Mouse (Mus musculus): ENCODE results near the gene Flii. TPM values are rescaled to one million over a fixed set of nuclear protein-coding genes. Genes with fewer than 3 reads are reported as not detected.

The Flii gene
- polyA plus RNA-seq, 1 experiment from 2014 or later, result 72.5 TPM

GRCm38 (mm10) chr11:60712040-60712439 lies 15.0 kb downstream of the Flii start:
- ATAC-seq, result no peak
- peaks cover 100% of the 10 kb centered on the region for H3K36me3 ChIP-seq
- no peaks in the 10 kb centered on the region for H3K27me3 ChIP-seq
- no peak overlapping the region for H3K27ac ChIP-seq
- WGBS, result 97% methylated on average over 18 of the region's 18 CpGs
- no peaks in the 10 kb centered on the region for H3K4me1 ChIP-seq (replicated peaks)
- no peaks in the 10 kb centered on the region for H3K9me3 ChIP-seq
- no peak overlapping the region for H3K4me3 ChIP-seq (replicated peaks)
- H3K9ac ChIP-seq (replicated peaks), result no peak overlapping the region
- no peak overlapping the region for H3K4me2 ChIP-seq (replicated peaks)

DNA sequence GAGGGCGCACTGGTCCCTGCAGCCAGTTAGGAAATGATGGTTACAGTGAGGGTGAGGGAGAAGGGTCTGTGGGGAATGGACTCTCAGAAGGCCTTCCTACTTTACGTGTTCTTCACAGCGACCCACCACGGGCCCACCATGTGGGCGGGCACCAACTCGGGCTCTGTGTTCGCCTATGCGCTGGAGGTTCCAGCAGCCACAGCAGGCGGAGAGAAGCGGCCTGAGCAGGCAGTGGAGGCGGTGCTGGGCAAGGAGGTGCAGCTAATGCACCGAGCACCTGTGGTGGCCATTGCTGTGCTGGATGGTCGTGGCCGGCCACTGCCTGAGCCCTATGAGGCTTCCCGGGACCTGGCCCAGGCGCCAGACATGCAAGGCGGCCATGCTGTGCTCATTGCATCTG lies 15.8 kb downstream of the Flii start:
- Histone ChIP-seq H3K4me1 (replicated peaks) (no peaks in the 10 kb centered on the region), H3K27me3 (no peaks in the 10 kb centered on the region), H3K4me2 (replicated peaks) (no peak overlapping the region), H3K4me3 (replicated peaks) (no peak overlapping the region), H3K36me3 (peaks cover 100% of the 10 kb centered on the region), H3K9me3 (no peaks in the 10 kb centered on the region), H3K9ac (replicated peaks) (no peak overlapping the region), H3K27ac (no peak overlapping the region)
- no peak for ATAC-seq
- WGBS, result 94% methylated on average over 17 of the region's 17 CpGs

GRCm38 (mm10) chr11:60709481-60710465 lies 17.3 kb downstream of the Flii start:
- H3K4me2 ChIP-seq (replicated peaks), result no peak overlapping the region
- ATAC-seq, result no peak
- no peak overlapping the region for H3K4me3 ChIP-seq (replicated peaks)
- no peaks in the 10 kb centered on the region for H3K9me3 ChIP-seq
- H3K9ac ChIP-seq (replicated peaks), result no peak overlapping the region
- WGBS, result 93% methylated on average over 45 of the region's 45 CpGs
- H3K27me3 ChIP-seq, result no peaks in the 10 kb centered on the region
- no peaks in the 10 kb centered on the region for H3K4me1 ChIP-seq (replicated peaks)
- no peak overlapping the region for H3K27ac ChIP-seq
- peaks cover 100% of the 10 kb centered on the region for H3K36me3 ChIP-seq

DNA sequence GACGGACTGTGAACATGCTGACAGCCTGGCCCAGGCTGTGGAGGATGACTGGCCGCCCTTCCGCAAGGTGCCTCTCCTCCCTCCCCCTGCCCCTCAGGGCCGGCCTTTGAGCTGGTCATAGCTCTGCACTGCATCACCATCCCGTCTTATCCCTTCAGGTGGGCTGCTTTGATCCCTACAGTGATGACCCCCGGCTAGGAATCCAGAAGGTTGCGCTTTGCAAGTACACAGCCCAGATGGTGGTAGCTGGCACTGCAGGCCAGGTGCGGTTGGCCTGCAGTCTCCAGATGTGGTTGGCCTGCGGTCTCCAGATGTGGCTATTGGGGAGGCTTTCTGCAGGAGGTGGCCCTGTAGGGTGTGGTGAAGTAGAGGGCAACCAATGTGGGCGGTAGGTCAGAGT lies 18.4 kb downstream of the Flii start:
- no peak for ATAC-seq
- 89% methylated on average over 10 of the region's 10 CpGs for WGBS
- Histone ChIP-seq H3K9me3 (no peaks in the 10 kb centered on the region), H3K27me3 (no peaks in the 10 kb centered on the region), H3K4me2 (replicated peaks) (no peak overlapping the region), H3K9ac (replicated peaks) (no peak overlapping the region), H3K27ac (no peak overlapping the region), H3K36me3 (peaks cover 100% of the 10 kb centered on the region), H3K4me1 (replicated peaks) (peaks cover 3% of the 10 kb centered on the region), H3K4me3 (replicated peaks) (no peak overlapping the region)

DNA sequence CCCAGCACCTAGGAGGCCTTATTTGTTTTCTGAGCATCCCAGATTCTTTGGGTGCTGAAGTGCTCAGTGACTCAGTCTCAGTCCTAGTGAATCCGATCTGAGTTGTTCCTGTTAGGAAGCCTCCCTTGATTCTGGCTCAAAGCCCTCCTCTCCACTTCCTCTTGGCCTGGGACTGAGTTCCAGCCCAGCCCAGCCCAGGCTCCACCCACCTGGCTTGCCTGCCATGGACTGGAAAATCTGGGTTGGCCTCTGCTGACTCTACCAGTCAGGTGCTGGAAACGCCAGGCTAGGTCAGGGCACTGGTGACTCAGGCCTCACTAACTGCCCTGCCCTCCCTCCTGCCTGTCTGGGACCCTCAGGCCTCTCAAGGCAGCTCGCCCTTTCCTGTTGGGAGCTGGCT lies 19.4 kb downstream of the Flii start:
- no peaks in the 10 kb centered on the region for H3K27me3 ChIP-seq
- H3K27ac ChIP-seq, result no peak overlapping the region
- peaks cover 13% of the 10 kb centered on the region for H3K4me1 ChIP-seq (replicated peaks)
- no peak overlapping the region for H3K4me3 ChIP-seq (replicated peaks)
- no peaks in the 10 kb centered on the region for H3K9me3 ChIP-seq
- peaks cover 94% of the 10 kb centered on the region for H3K36me3 ChIP-seq
- no peak overlapping the region for H3K4me2 ChIP-seq (replicated peaks)
- no peak for ATAC-seq
- 85% methylated on average over 3 of the region's 3 CpGs for WGBS
- no peak overlapping the region for H3K9ac ChIP-seq (replicated peaks)

DNA sequence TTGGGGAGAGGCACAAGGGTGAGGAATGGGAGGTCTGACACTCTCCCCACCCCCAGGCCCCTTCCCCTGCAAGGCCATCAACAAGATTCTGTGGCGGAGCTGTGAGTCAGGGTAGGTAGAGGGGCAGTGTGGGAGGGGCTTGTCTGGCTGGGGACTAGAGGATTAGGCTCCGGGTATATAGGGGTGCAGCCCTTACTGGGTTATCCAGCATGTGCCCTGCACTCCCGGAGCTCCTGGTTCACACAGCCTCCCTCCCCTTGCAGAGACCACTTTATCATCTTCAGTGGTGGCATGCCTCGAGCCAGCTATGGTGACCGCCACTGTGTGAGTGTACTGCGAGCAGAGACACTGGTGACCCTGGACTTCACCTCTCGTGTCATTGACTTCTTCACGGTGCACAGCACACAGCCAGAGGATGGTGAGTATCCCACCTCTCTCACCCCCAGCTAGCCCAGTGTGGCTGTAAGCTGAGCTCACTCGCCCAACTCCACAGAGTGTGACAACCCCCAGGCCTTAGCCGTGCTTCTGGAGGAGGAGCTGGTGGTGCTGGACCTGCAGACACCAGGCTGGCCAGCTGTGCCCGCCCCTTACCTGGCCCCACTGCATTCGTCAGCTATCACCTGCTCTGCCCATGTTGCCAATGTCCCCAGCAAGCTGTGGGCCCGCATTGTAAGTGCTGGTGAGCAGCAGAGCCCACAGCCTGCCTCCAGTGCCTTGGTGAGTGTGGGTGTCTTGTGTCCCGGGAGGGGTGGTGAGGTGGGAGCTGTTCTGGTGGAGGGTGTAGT lies 20.2 kb downstream of the Flii start:
- no peak overlapping the region for H3K4me3 ChIP-seq (replicated peaks)
- ATAC-seq, result no peak
- peaks cover 87% of the 10 kb centered on the region for H3K36me3 ChIP-seq
- no peaks in the 10 kb centered on the region for H3K27me3 ChIP-seq
- H3K4me1 ChIP-seq (replicated peaks), result peaks cover 21% of the 10 kb centered on the region
- H3K9me3 ChIP-seq, result no peaks in the 10 kb centered on the region
- no peak overlapping the region for H3K4me2 ChIP-seq (replicated peaks)
- WGBS, result 89% methylated on average over 14 of the region's 14 CpGs
- H3K9ac ChIP-seq (replicated peaks), result no peak overlapping the region
- no peak overlapping the region for H3K27ac ChIP-seq

DNA sequence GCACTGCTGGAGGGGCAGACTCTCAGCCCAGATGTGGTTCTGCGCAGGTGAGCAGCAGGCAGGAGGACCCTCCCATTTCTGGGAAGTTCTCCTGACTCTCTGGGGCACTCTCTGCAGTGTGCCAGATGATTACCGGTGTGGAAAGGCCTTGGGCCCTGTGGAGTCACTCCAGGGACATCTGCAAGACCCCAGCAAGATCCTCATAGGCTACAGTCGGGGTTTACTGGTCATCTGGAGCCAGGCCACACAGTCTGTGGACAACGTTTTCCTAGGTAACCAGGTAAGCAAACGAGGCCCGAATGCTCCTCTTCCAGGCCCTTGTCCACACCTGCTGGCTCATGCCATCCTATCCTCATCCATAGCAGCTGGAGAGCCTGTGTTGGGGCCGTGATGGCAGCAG lies 21.0 kb downstream of the Flii start:
- 95% methylated on average over 7 of the region's 7 CpGs for WGBS
- Histone ChIP-seq H3K27me3 (no peaks in the 10 kb centered on the region), H3K36me3 (peaks cover 79% of the 10 kb centered on the region), H3K4me3 (replicated peaks) (no peak overlapping the region), H3K4me2 (replicated peaks) (no peak overlapping the region), H3K9me3 (no peaks in the 10 kb centered on the region), H3K27ac (no peak overlapping the region), H3K9ac (replicated peaks) (no peak overlapping the region), H3K4me1 (replicated peaks) (peaks cover 29% of the 10 kb centered on the region)
- ATAC-seq, result no peak

GRCm38 (mm10) chr11:60705255-60705654 lies 21.8 kb downstream of the Flii start:
- H3K4me3 ChIP-seq (replicated peaks), result no peak overlapping the region
- no peak overlapping the region for H3K9ac ChIP-seq (replicated peaks)
- no peak overlapping the region for H3K4me2 ChIP-seq (replicated peaks)
- no peak for ATAC-seq
- 94% methylated on average over 3 of the region's 3 CpGs for WGBS
- H3K27ac ChIP-seq, result no peak overlapping the region
- H3K27me3 ChIP-seq, result no peaks in the 10 kb centered on the region
- no peaks in the 10 kb centered on the region for H3K9me3 ChIP-seq
- peaks cover 37% of the 10 kb centered on the region for H3K4me1 ChIP-seq (replicated peaks)
- peaks cover 71% of the 10 kb centered on the region for H3K36me3 ChIP-seq

GRCm38 (mm10) chr11:60704023-60704880 lies 22.8 kb downstream of the Flii start:
- H3K27ac ChIP-seq, result no peak overlapping the region
- peaks cover 61% of the 10 kb centered on the region for H3K36me3 ChIP-seq
- ATAC-seq, result no peak
- H3K9ac ChIP-seq (replicated peaks), result no peak overlapping the region
- WGBS, result 96% methylated on average over 19 of the region's 19 CpGs
- no peaks in the 10 kb centered on the region for H3K27me3 ChIP-seq
- no peaks in the 10 kb centered on the region for H3K9me3 ChIP-seq
- peaks cover 38% of the 10 kb centered on the region for H3K4me1 ChIP-seq (replicated peaks)
- H3K4me3 ChIP-seq (replicated peaks), result no peak overlapping the region
- no peak overlapping the region for H3K4me2 ChIP-seq (replicated peaks)

- H3K4me1 ChIP-seq (replicated peaks), result peaks cover 48% of the 10 kb centered on the region
- H3K4me3 ChIP-seq (replicated peaks), result no peak overlapping the region; the same call in 1 of the 2 replicates
- H3K9me3 ChIP-seq, result no peaks in the 10 kb centered on the region
- peak overlapping the region; percentile 27; the same call in 1 of the 2 replicates for H3K4me2 ChIP-seq (replicated peaks)
- H3K27ac ChIP-seq, result 0 out of 2 replicates have a peak overlapping the region, but pooled peaks have one; percentile 30
- ATAC-seq, result peak; percentile 28; the same call in 1 of the 2 replicates
- H3K36me3 ChIP-seq, result peaks cover 49% of the 10 kb centered on the region
- H3K27me3 ChIP-seq, result no peaks in the 10 kb centered on the region
- 19% methylated on average over 4 of the region's 4 CpGs for WGBS
- 0 out of 2 replicates have a peak overlapping the region, but pooled peaks have one; percentile 11 for H3K9ac ChIP-seq (replicated peaks)
Observed at GRCm38 (mm10) chr11:60703131-60703530, 23.9 kb downstream of the Flii start.

DNA sequence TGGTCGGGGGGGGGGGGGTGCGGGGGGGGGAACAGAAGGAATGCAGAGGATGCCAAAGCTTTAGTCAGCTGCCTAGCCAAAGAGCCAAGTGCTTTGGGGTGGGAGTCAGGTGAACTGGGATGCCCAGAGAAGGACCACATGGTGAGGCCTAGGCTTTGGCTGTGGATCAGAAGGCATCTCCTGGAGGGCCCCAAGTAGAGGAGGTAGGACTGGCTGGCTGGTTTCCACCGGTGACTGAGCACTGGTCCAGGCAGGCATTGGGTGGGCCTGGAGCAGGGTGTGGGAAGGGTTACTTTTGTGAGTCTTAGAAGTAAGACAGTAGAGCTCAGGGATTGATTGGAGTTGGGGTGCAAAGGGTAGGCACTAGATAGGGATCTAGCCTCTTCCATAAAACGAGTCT lies 25.5 kb downstream of the Flii start:
- no peak overlapping the region for H3K27ac ChIP-seq
- H3K4me2 ChIP-seq (replicated peaks), result peak overlapping the region; percentile 88
- no peak overlapping the region; the same call in 1 of the 2 replicates for H3K9ac ChIP-seq (replicated peaks)
- no peaks in the 10 kb centered on the region for H3K9me3 ChIP-seq
- no peaks in the 10 kb centered on the region for H3K27me3 ChIP-seq
- peaks cover 34% of the 10 kb centered on the region for H3K36me3 ChIP-seq
- WGBS, result 90% methylated on average over 2 of the region's 4 CpGs
- H3K4me1 ChIP-seq (replicated peaks), result peaks cover 48% of the 10 kb centered on the region
- no peak for ATAC-seq
- peak overlapping the region; percentile 89; the same call in 1 of the 2 replicates for H3K4me3 ChIP-seq (replicated peaks)

All from midbrain, embryonic 13.5 days (tissue).